Mouse (Mus musculus): ENCODE results near the gene Ugt1a9. TPM values are rescaled to one million over a fixed set of nuclear protein-coding genes. Genes with fewer than 3 reads are reported as not detected.

Ugt1a9 gene
- polyA plus RNA-seq, 1 experiment from 2014 or later = not detected

DNA sequence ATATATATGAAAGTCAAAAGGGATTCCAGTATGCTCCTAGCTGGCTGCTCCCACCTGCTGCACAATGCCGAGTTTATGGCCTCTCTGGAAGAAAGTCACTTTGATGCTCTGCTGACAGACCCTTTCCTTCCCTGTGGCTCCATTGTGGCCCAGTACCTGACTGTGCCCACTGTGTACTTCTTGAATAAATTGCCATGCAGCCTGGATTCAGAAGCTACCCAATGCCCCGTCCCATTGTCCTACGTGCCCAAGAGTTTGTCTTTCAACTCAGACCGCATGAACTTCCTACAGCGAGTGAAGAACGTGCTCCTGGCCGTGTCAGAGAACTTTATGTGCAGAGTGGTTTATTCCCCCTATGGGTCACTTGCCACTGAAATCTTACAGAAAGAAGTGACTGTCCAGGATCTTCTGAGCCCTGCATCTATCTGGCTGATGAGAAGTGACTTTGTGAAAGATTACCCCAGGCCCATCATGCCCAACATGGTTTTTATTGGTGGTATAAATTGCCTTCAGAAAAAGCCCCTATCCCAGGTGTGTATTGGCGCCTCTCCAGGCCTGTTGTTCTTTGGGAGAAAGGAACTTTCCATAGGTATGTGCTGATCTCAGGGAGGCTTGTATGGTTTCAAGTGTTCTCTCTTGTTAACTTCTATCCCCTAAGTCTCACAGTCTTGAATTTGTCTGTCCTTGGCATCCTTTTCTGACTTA, 141.9 kb downstream of the Ugt1a9 start:
- WGBS = 60% methylated on average over 8 of the region's 8 CpGs
- Histone ChIP-seq H3K27me3 (ENCODE audit: control insufficient read depth, insufficient read depth, low read depth, low read length) (no peaks in the 10 kb centered on the region), H3K4me3 (ENCODE audit: low read depth, low read length) (no peak overlapping the region), H3K9me3 (replicated peaks; ENCODE audit: control insufficient read depth, low read length, poor library complexity, severe bottlenecking) (peaks cover 59% of the 10 kb centered on the region), H3K36me3 (ENCODE audit: control insufficient read depth, insufficient read depth, low read length) (no peaks in the 10 kb centered on the region), H3K9ac (ENCODE audit: low read depth, low read length) (no peak overlapping the region), H3K27ac (ENCODE audit: low read length) (no peak overlapping the region), H3K4me1 (ENCODE audit: control insufficient read depth, insufficient read depth, low read length) (no peaks in the 10 kb centered on the region), H3K4me2 (ENCODE audit: low read length) (no peak overlapping the region)
- ATAC-seq = 0 out of 2 replicates have a peak, but pooled peaks have one; percentile 18

DNA sequence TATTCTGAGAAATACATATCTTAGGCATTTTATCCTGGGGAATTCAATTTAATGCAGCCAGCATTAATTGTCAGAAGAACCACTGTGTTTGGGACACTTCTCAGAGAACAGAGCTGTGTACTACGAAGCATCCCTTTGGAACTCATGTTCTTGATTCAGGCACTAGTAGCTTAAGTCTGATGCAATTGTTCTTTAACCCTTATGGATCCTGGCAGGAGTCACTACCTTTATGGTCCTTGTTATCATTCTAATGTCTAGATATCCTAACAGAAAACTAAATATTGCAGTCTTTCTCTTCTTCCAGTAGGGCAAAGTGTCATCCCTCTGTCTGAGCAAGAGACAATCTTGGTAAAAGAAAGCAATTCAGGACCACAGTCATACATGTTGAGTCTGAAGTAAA, 142.5 kb downstream of the Ugt1a9 start:
- 74% methylated on average over 1 of the region's 1 CpGs for WGBS
- H3K4me1 ChIP-seq (ENCODE audit: control insufficient read depth, insufficient read depth, low read length) = no peaks in the 10 kb centered on the region
- ATAC-seq = no peak
- no peaks in the 10 kb centered on the region for H3K36me3 ChIP-seq (ENCODE audit: control insufficient read depth, insufficient read depth, low read length)
- no peak overlapping the region for H3K4me2 ChIP-seq (ENCODE audit: low read length)
- H3K9ac ChIP-seq (ENCODE audit: low read depth, low read length) = no peak overlapping the region
- no peak overlapping the region for H3K4me3 ChIP-seq (ENCODE audit: low read depth, low read length)
- no peaks in the 10 kb centered on the region for H3K27me3 ChIP-seq (ENCODE audit: control insufficient read depth, insufficient read depth, low read depth, low read length)
- H3K9me3 ChIP-seq (replicated peaks; ENCODE audit: control insufficient read depth, low read length, poor library complexity, severe bottlenecking) = peaks cover 62% of the 10 kb centered on the region
- H3K27ac ChIP-seq (ENCODE audit: low read length) = no peak overlapping the region

- Histone ChIP-seq H3K9me3 (replicated peaks; ENCODE audit: control insufficient read depth, low read length, poor library complexity, severe bottlenecking) (peaks cover 62% of the 10 kb centered on the region), H3K27ac (ENCODE audit: low read length) (no peak overlapping the region), H3K4me2 (ENCODE audit: low read length) (no peak overlapping the region), H3K4me3 (ENCODE audit: low read depth, low read length) (no peak overlapping the region), H3K36me3 (ENCODE audit: control insufficient read depth, insufficient read depth, low read length) (no peaks in the 10 kb centered on the region), H3K9ac (ENCODE audit: low read depth, low read length) (no peak overlapping the region), H3K4me1 (ENCODE audit: control insufficient read depth, insufficient read depth, low read length) (no peaks in the 10 kb centered on the region), H3K27me3 (ENCODE audit: control insufficient read depth, insufficient read depth, low read depth, low read length) (no peaks in the 10 kb centered on the region)
- WGBS = 81% methylated on average over 2 of the region's 2 CpGs
- no peak for ATAC-seq
Measured at GRCm38 (mm10) chr1:88213766-88214461, 143.3 kb downstream of the Ugt1a9 start.

DNA sequence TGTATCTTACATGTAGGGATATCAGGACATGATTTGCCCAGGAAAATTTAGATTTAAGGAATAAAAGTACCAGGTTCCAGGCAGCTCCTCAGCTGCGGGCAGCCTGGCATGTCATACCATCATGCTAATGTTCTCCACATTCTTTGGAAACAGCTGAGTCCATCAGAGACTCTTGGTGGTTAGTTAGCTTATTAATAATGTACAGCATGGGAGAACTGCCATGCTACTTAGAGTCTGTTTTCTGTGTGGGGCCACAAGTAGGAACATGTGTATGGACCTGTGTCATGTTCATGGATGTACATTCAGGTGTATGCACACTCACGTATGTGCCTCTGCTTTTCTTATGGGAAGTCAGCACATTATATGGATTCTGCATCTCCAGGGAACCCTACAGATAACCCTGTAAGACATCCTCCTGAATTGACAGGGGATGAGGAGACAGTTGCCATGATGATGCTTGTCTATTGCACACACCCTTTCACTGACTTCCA, 143.9 kb downstream of the Ugt1a9 start:
- Histone ChIP-seq H3K27me3 (ENCODE audit: control insufficient read depth, insufficient read depth, low read depth, low read length) (no peaks in the 10 kb centered on the region), H3K9me3 (replicated peaks; ENCODE audit: control insufficient read depth, low read length, poor library complexity, severe bottlenecking) (peaks cover 62% of the 10 kb centered on the region), H3K4me2 (ENCODE audit: low read length) (no peak overlapping the region), H3K36me3 (ENCODE audit: control insufficient read depth, insufficient read depth, low read length) (no peaks in the 10 kb centered on the region), H3K4me3 (ENCODE audit: low read depth, low read length) (no peak overlapping the region), H3K4me1 (ENCODE audit: control insufficient read depth, insufficient read depth, low read length) (no peaks in the 10 kb centered on the region), H3K27ac (ENCODE audit: low read length) (no peak overlapping the region), H3K9ac (ENCODE audit: low read depth, low read length) (no peak overlapping the region)
- 77% methylated on average over 2 of the region's 2 CpGs for WGBS
- ATAC-seq = no peak

- 73% methylated on average over 10 of the region's 10 CpGs for WGBS
- no peak for ATAC-seq
Measured at GRCm38 (mm10) chr1:88215466-88216380, 145.1 kb downstream of the Ugt1a9 start.

GRCm38 (mm10) chr1:88216551-88216950, 146.0 kb downstream of the Ugt1a9 start:
- 49% methylated on average over 2 of the region's 2 CpGs for WGBS

More at GRCm38 (mm10) chr1:88215466-88216380, 145.1 kb downstream of the Ugt1a9 start:
- Histone ChIP-seq H3K36me3 (ENCODE audit: control insufficient read depth, insufficient read depth, low read length) (no peaks in the 10 kb centered on the region), H3K4me3 (ENCODE audit: low read depth, low read length) (no peak overlapping the region), H3K9ac (ENCODE audit: low read depth, low read length) (no peak overlapping the region), H3K4me1 (ENCODE audit: control insufficient read depth, insufficient read depth, low read length) (no peaks in the 10 kb centered on the region), H3K9me3 (replicated peaks; ENCODE audit: control insufficient read depth, low read length, poor library complexity, severe bottlenecking) (peaks cover 62% of the 10 kb centered on the region), H3K27me3 (ENCODE audit: control insufficient read depth, insufficient read depth, low read depth, low read length) (no peaks in the 10 kb centered on the region), H3K4me2 (ENCODE audit: low read length) (no peak overlapping the region), H3K27ac (ENCODE audit: low read length) (no peak overlapping the region)

GRCm38 (mm10) chr1:88217144-88217543, 146.5 kb downstream of the Ugt1a9 start:
- H3K36me3 ChIP-seq (ENCODE audit: control insufficient read depth, insufficient read depth, low read length) = no peaks in the 10 kb centered on the region
- no peak overlapping the region for H3K9ac ChIP-seq (ENCODE audit: low read depth, low read length)
- no peak for ATAC-seq
- H3K4me2 ChIP-seq (ENCODE audit: low read length) = no peak overlapping the region
- H3K27ac ChIP-seq (ENCODE audit: low read length) = no peak overlapping the region
- 61% methylated on average over 2 of the region's 2 CpGs for WGBS
- no peak overlapping the region for H3K4me3 ChIP-seq (ENCODE audit: low read depth, low read length)
- H3K4me1 ChIP-seq (ENCODE audit: control insufficient read depth, insufficient read depth, low read length) = no peaks in the 10 kb centered on the region
- H3K9me3 ChIP-seq (replicated peaks; ENCODE audit: control insufficient read depth, low read length, poor library complexity, severe bottlenecking) = peaks cover 54% of the 10 kb centered on the region
- H3K27me3 ChIP-seq (ENCODE audit: control insufficient read depth, insufficient read depth, low read depth, low read length) = no peaks in the 10 kb centered on the region

More at GRCm38 (mm10) chr1:88216551-88216950, 146.0 kb downstream of the Ugt1a9 start:
- no peak overlapping the region for H3K4me3 ChIP-seq (ENCODE audit: low read depth, low read length)
- no peaks in the 10 kb centered on the region for H3K36me3 ChIP-seq (ENCODE audit: control insufficient read depth, insufficient read depth, low read length)
- no peak overlapping the region for H3K27ac ChIP-seq (ENCODE audit: low read length)
- no peaks in the 10 kb centered on the region for H3K4me1 ChIP-seq (ENCODE audit: control insufficient read depth, insufficient read depth, low read length)
- H3K27me3 ChIP-seq (ENCODE audit: control insufficient read depth, insufficient read depth, low read depth, low read length) = no peaks in the 10 kb centered on the region
- no peak for ATAC-seq
- peaks cover 58% of the 10 kb centered on the region for H3K9me3 ChIP-seq (replicated peaks; ENCODE audit: control insufficient read depth, low read length, poor library complexity, severe bottlenecking)
- H3K9ac ChIP-seq (ENCODE audit: low read depth, low read length) = no peak overlapping the region
- H3K4me2 ChIP-seq (ENCODE audit: low read length) = no peak overlapping the region

DNA sequence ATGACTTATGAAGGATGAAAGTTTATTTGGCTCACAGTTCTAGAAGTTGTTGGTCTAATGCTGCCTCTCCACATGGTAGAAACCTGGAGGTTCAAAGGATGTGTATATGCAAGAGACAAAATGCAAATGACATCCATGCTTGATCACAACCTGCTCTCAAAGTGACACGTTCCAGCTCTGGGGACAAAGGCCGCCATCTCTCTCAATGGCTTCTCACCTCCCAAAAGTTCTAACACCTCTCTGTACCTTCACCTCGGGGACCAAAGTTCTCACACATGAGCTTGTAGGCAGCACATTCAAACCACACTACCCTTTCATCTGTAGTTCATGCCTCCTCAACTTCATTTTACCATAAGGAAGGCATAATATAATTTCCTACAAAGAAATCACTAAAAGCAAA, 147.0 kb downstream of the Ugt1a9 start:
- no peak overlapping the region for H3K4me3 ChIP-seq (ENCODE audit: low read depth, low read length)
- 41% methylated on average over 3 of the region's 3 CpGs for WGBS
- no peaks in the 10 kb centered on the region for H3K4me1 ChIP-seq (ENCODE audit: control insufficient read depth, insufficient read depth, low read length)
- peaks cover 52% of the 10 kb centered on the region for H3K9me3 ChIP-seq (replicated peaks; ENCODE audit: control insufficient read depth, low read length, poor library complexity, severe bottlenecking)
- H3K27me3 ChIP-seq (ENCODE audit: control insufficient read depth, insufficient read depth, low read depth, low read length) = no peaks in the 10 kb centered on the region
- no peak for ATAC-seq
- no peak overlapping the region for H3K4me2 ChIP-seq (ENCODE audit: low read length)
- no peaks in the 10 kb centered on the region for H3K36me3 ChIP-seq (ENCODE audit: control insufficient read depth, insufficient read depth, low read length)
- H3K9ac ChIP-seq (ENCODE audit: low read depth, low read length) = no peak overlapping the region
- H3K27ac ChIP-seq (ENCODE audit: low read length) = no peak overlapping the region

Measured in midbrain, embryonic 16.5 days (tissue).